Mouse (Mus musculus) adrenal gland (tissue): ENCODE results near the gene Sptbn1.

Experiments
- intact Hi-C: fragments of 180-260 bp; cut with DNase I; formaldehyde crosslinking; loops from one replicate; pipeline ENCODE4 v1.15.1; 2025

The Sptbn1 gene

GRCm38 (mm10) chr11:30217496-30217895 lies 50.5 kb downstream of the Sptbn1 start:
- intact Hi-C loops, result no loop called here

DNA sequence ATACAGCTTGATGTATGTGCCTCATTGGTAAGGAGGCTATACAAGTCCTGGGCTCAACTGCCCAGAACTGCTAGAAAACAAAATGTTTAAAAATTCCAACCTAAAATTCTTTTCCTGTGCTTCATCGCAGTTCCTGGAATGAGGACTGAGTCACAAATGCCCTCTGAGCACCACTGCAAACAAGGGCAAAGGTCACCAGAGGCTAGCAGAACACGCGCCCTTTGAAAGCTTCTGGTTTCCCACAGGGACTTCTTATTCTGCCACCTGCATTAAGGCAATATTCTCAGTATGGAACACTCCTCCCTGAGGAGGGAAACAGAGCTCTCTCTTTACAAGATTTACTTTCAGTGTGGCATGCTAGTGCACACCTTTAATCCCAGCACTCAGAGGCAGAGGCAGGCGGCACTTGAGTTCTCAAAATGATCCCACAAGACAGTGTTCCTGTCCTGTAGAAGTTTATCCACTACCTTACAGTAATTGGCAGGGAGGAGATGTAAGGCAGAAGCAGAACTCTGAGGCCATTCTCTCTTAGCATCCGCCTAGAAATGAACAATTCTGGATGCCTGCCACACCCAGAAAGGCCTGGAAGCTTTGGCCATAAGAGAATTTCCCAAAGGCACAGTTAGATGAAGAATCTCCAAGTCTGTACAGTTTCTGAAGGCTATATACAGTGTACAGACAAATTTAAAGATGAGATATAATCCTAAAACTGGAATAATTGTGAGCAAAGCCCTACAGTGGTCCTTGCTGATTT lies 56.1 kb downstream of the Sptbn1 start:
- intact Hi-C loops, result no loop called here

DNA sequence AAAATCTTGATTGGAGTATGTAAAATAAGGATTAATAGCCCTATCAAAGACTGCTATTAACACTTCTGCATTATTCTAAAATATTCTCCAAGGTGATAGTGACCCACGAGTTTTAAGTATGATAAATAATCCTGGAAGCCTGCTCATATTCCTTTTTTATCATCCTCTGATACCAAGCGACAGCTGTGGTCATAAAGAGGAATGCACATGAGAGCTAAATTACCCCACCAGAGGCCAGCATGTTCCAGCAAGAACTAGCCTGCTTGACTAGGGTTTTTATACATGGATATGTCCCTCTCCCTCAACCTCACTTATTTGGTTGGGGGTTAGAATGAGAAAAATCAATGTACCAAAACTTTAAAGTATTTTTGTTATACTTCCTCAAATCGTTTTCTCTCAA lies 56.8 kb downstream of the Sptbn1 start:
- intact Hi-C loops, result no loop called here

GRCm38 (mm10) chr11:30210100-30210811 lies 57.7 kb downstream of the Sptbn1 start:
- intact Hi-C loops, result no loop called here

- intact Hi-C loops, result no loop called here
Observed at GRCm38 (mm10) chr11:30209495-30209894, 58.5 kb downstream of the Sptbn1 start.

- intact Hi-C loops, result loop anchor here (5.0 kb wide), 1 partner anchor 42 kb away; no protein-coding TSS in a partner anchor
Observed at GRCm38 (mm10) chr11:30204398-30204797, 63.6 kb downstream of the Sptbn1 start.

GRCm38 (mm10) chr11:30200391-30200790 lies 67.6 kb downstream of the Sptbn1 start:
- intact Hi-C loops, result loop anchor here (5.0 kb wide), 1 partner anchor 38 kb away; no protein-coding TSS in a partner anchor

- intact Hi-C loops, result no loop called here
Observed at GRCm38 (mm10) chr11:30198091-30198675, 69.8 kb downstream of the Sptbn1 start.

DNA sequence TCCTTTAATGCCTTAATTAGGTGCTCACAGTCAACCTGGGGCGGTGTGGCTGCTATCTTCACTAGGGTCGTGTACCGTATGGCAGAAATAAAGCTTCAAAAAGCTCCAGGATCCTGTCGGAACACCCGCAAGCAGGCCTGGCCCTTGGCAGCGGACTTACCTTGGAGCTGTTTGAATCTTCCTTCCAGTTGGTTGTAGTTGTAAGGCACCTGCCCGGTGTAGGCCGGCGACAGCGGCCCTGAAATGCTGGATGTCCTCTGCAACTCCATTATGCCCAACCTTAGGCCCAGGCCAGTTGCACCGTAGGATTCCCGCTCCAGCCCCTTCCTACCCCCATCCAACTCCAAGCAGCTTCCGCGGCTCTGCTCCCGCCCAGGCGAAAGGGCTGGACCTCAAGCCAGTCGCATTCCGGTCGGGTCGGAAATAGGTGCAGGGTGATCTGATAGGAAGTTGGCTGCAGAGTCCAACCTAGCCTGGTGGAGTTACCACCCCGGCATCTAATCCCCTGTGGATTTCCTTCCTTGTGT lies 70.3 kb downstream of the Sptbn1 start:
- intact Hi-C loops, result no loop called here

DNA sequence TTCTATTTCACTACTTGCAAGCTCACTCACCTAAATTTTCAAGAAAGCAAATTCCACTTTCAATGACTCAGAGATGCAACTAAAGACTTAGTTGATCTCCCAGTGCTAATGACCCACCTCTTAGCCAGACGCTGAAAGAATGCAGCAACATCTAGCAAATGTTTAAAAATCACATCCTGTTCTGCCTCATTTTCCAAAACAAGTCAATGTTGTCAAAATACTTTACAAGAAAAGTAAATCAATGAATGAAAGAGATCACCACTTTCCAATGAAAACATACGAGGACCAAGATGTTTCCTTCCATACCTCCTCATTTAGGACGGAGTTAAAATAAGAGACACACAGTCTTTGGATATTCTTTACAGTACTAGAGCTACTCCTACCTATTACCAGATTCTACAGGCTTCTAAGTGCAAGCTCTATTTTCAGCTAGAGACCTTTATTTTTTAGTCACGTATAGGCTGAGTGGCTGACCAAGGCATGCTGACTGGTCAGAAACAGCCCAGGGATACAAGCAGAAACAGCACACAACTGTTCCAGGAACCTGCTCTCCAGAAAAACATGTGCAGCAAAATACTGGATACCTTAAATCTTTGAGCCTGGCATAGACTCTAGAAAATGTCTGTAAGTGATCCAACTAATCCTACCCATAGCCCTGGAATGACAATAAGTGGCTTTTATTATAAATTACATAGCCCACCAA lies 71.5 kb downstream of the Sptbn1 start:
- intact Hi-C loops, result no loop called here

GRCm38 (mm10) chr11:30195756-30196155 lies 72.2 kb downstream of the Sptbn1 start:
- intact Hi-C loops, result no loop called here

GRCm38 (mm10) chr11:30194800-30195199 lies 73.2 kb downstream of the Sptbn1 start:
- intact Hi-C loops, result no loop called here

DNA sequence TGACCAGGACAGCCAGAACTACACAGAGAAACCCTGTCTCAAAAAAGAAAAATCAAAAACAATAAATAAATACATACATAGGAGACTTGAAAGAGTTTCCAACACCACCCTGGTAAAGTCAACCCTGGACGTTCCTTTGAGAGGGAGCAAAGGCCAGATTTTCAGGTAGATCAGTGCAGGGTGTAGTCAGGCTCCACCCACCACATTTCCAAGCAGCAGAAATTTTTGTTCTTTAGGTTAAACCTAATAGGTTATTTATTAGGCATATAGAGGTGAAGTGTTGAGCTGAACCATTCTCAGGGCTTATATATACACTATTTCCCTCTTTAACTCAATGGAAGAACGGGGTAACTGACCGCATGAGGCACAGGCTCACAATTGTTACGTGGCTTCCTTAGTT lies 77.0 kb downstream of the Sptbn1 start:
- intact Hi-C loops, result no loop called here

- intact Hi-C loops, result no loop called here
Observed at GRCm38 (mm10) chr11:30190119-30190518, 77.9 kb downstream of the Sptbn1 start.

DNA sequence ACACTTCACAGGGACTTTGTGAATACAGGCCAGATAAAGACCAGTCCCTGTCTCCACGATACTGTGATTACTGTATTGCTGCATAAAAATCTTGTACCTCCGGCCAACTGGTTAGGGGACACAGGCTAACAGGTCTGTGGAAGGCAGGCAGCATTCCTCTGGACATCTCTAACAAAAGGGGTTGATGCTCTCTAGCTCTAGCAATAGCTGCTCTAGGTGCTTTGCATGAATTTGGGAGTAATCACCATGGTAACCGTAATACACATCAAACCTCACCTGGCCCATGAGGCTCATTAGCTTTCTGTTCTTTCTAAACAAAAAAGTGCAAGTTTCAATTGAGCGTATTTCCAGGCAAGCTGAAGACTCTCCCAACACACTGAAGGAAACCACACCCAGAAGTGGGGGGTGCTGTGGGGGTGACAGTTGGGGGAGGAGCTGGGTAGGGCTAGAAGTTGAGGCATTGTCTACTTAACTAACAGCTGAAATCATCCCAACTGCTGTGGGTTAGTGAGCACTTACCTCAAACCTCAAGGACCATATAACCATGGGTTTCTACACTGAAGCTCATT lies 81.0 kb downstream of the Sptbn1 start:
- intact Hi-C loops, result no loop called here

- intact Hi-C loops, result no loop called here
Observed at GRCm38 (mm10) chr11:30184527-30184926, 83.4 kb downstream of the Sptbn1 start.

DNA sequence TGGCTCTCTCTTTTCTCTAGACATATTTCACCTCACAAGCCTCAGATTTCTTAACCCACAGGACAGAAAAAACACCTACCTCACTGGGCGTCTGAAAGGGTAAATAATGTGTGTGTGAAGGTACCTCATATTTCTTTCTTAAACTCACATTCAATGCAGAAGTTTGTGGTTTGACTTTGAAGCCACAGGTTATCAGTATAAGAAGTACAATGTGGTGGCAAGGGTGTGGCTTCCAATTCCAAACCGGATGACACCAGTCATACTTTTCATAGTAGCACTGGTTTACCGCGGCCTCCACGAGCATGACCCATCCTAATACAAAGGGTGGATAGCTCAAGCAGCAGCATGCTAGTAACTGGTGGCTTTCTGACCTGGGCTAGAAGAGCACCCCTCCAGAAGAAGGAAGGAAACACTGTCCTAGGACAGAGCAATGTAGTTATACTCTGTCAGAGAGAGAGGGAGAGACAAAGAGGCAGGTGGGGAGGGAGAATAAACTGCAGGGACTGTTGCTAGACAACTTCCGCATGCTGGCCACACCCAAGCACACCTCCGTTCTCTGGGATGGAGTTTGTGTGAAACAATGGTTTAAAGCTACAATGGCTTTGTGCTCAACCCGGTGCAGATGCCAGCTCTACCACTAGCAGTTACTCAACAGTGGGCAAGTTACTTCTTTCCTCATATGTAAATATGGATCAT lies 85.1 kb downstream of the Sptbn1 start:
- intact Hi-C loops, result no loop called here

- intact Hi-C loops, result loop anchor here (2.0 kb wide), 1 partner anchor 13 kb away; no protein-coding TSS in a partner anchor
Observed at GRCm38 (mm10) chr11:30178193-30178592, 89.8 kb downstream of the Sptbn1 start.

DNA sequence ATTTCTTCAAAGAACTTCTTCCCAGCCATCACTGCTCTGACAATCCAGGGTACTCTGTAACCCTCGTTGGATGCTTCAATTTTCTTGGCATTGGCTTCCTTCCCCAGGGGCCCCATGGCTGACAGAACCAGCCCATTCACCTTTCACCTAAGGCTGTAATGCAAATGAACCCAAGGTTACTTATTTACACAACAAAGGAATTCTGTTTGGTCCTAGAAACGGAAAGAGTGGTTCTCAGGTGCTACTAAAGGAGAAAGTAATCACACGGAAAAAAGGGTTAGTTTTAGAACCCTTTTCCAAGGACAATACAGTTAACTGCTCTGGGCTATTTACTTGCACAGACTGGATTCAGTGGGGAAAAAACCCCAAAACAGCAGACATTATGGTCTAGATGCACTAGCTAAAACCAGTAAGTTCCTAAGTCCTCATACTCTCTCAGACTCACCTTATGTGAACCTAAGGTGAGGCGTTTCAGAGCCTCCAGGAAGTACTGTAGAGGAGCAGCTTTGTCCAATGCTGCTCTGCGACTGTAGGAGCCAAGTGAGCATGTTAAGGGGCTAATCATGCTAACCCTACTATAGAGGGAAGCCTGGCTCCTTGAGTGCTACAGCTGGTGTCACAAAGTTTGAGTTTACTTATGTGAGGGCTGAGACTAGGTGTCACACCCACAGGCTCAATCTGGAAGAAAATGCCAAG lies 90.7 kb downstream of the Sptbn1 start:
- intact Hi-C loops, result no loop called here

GRCm38 (mm10) chr11:30176111-30176510 lies 91.9 kb downstream of the Sptbn1 start:
- intact Hi-C loops, result no loop called here
